Mouse (Mus musculus): ENCODE measurements around the gene Lrba.
A peak's percentile ranks its signal among the peaks of the same experiment; 100 is the strongest.

Lrba gene

DNA sequence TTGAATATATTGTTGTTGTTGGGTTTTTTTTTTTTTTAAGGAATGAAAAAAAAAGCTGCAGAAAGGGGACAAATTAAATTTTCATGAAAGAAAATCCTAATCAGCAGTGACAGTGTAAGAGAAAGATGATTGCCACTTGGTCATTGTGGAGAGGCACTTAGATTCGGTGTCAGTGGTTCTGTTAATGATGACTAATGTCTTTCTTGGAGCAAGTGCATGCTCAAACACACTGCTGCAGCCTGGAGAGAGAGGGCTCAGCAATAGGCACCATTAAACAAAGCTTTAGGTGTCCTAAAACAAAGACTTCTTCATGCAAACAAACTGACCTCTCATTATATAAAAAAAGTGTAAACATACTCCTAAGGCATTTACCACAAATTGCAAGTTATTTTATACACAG, 334.5 kb downstream of the Lrba start:
- DNase-seq (ENCODE audit: low read depth, low spot score) = no peak

- no peak for DNase-seq (ENCODE audit: low read depth, low spot score)
Observed at GRCm38 (mm10) chr3:86559635-86560034, 335.2 kb downstream of the Lrba start.

GRCm38 (mm10) chr3:86560281-86561022, 336.0 kb downstream of the Lrba start:
- peak; percentile 21 for DNase-seq (ENCODE audit: low read depth, low spot score)

DNA sequence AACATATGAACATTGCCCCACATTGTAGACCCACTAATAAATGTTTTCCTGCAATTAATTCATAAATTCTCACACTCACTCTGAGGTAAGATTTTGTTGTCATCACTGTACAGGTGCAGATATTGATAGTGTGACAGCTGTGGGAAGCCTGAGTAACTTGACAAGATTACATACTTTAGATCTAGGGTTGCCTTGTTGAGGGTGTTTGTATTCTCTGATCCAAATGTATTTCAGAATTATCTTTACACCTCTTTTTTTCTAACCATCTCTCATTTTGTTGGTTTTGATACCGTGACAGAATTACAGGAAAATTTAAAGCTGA, 336.5 kb downstream of the Lrba start:
- no peak for DNase-seq (ENCODE audit: low read depth, low spot score)

- no peak for DNase-seq (ENCODE audit: low read depth, low spot score)
Observed at GRCm38 (mm10) chr3:86561396-86561795, 336.9 kb downstream of the Lrba start.

DNA sequence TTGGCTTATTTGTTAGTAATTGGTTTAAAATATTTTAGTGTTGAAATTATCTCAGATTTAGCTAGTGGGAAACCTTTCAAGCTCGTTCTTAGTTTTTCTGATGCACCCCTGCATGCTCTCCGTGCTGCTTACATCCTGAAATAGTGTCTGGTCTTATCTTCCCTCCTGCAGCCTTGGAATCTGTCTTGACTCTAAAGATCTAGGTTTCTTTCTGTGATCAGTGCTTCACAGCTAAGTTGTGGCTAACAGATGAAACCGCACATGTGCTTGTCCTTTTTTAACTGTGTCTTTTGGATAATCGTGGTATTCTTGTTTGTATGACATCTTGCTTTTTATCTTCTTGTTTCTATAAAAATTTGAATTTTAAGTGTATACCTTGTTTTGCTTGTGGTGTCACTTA, 342.8 kb downstream of the Lrba start:
- no peak for DNase-seq (ENCODE audit: low read depth, low spot score)

DNA sequence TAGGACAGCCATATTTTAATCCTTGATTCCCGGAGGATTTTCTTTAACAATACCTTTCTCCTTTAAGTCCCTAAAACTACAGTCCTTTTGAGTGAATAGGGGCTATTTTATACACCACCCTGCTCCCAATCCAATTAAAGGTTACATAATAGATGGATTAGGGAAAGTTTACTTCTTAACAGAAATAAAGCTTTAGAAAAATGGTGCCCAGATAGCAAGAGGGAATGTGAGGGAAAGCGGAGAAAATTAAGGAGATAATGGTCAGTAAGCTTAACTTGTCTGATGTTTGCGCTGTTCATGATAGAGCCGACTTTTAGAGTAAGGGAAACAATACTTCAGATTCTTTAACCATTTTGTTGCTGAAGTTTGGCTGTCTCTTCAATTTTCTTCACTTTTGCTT, 347.0 kb downstream of the Lrba start:
- DNase-seq (ENCODE audit: low read depth, low spot score) = no peak

DNA sequence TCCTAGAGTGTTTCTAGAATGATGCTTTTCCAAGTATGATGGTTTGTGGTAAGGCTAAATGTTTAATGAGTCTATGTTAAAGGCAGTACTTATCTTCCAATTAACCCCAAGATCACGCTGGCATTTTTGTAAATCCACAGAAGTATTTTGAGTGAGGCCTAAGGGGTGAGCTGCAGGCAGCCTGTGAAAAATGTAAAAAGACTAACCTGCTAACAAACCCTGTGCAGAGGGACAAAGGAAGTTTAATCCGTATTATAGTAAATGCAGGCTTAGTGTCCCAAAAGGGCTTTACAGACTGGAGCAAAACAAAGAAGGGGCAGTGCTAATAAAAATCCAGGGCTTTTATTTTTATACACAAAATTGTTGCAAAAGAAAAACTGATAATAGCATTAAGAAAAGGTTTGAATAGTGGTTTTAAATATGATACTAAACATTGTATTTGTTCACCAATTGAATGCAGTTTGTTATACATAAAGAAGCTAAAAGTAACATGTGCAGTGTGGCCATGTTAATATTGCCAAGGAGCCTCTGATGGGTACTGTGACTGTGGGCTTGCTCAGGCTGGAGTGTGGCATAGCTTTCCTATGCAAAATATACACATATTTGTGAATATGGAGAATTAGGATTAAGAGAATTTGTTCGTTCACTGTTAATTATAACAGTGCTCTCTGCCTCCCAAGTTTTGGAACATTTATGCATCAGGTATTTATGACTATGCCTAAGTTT, 348.2 kb downstream of the Lrba start:
- DNase-seq (ENCODE audit: low read depth, low spot score) = no peak

DNA sequence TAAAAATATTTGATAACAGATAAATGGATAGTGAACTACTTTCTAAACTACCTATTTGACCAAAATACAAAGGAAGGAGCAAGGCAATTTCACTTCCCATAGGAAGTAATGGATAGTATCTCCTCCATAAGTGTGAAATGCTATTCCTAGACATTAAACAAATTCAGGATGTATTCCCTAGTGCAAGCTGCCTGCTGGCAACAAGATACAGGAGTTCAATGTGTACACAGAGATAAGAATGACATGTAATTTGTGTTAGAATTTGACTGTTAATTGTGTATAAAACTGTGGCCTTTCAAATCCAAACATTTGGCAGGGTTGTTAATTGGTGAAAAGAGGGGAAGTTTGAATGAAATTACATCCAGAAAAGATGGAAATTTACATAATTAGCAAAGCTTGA, 350.8 kb downstream of the Lrba start:
- no peak for DNase-seq (ENCODE audit: low read depth, low spot score)

- no peak for DNase-seq (ENCODE audit: low read depth, low spot score)
Observed at GRCm38 (mm10) chr3:86602284-86602683, 377.8 kb downstream of the Lrba start.

DNA sequence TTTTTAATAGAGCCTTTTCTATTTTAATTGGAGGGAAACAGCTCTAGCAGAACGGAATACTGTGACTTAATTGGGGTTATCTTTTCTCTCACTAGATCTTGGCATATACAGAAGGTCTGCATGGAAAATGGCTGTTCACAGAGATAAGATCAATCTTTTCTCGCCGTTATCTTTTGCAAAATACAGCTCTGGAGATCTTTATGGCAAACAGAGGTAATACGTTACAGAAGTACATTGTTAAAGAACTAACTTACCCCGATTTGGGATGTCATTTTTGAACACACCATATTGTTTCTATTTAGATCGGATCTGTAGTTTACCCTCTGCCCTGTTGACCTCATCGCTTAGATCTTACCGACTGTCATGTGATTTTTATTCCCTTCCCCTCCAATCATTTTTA, 381.3 kb downstream of the Lrba start:
- DNase-seq (ENCODE audit: low read depth, low spot score) = no peak

GRCm38 (mm10) chr3:86627008-86627743, 402.7 kb downstream of the Lrba start:
- DNase-seq (ENCODE audit: low read depth, low spot score) = no peak

DNA sequence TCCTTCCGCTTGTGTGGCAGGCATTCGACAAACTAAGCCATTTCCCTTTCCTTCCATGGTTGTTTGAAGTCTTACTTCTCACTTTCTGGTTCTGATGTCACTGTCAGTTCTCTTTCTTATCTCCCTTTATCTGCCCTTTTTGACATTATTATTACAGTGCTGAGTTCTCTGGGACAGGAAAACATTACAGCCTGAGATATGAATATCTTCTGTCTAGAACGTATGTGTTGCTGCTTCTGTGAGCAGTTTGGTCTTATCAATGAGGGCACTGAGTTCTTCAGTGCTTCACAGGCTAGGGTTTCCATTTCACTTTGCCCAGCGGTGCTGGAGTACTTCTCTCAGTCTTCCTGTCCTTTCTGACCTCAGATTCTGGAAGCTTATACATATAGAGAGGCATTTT, 404.9 kb downstream of the Lrba start:
- no peak for DNase-seq (ENCODE audit: low read depth, low spot score)

DNA sequence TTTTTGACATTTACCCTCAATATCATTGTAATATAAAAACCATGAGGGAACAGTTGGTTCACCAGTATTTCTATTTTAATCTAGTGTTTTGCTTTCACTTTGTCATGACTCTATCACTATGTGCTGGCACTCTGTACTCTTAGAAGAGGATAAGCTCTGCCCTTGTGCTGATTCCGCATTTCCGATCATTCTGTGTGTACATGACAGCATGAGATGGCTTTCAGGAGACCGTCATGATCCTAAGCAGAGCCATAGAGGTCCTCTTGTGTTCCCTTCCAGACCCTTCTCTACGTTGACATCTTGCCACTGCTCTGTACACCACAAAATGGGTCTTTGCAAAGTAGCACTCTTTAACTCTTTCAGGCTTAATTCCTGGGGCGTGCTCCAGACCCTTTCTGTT, 411.0 kb downstream of the Lrba start:
- DNase-seq (ENCODE audit: low read depth, low spot score) = no peak

GRCm38 (mm10) chr3:86635940-86636339, 411.5 kb downstream of the Lrba start:
- peak; percentile 21 for DNase-seq (ENCODE audit: low read depth, low spot score)

DNA sequence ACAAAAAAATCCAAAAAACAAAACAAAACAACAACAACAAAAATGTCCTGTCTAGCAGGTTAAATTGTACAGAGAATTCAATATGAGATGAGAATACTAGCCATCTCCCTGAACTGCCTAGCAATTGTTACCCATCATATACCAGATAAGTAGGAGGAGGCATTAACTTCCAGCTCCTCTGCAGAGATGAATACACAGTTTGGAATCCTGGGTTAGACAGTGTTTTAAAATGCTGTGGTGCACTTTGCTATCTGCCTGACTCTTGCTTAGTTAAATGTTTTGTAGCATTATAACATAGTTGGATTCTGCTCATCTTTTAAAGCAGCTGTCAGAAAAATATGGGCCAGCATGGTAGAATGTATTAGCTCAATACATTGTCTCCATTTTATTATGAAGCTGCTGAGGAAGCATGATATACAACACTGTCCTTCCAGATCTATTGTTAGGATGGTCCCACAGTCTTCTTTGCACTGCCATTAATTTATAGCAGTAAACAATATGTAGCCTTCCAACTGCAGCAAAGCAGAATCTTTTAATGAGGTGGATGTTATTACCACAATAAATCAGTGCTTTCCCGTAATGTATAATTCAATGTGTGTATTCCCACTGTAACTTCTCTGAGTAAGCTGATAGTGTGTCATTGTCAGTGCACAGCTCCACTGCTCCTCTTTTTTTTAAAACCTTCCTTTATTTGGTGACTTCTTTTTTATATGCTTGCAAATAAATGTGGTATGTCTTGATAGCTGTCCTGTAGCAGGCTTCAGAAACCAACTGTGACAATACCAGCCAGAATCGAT, 414.3 kb downstream of the Lrba start:
- no peak for DNase-seq (ENCODE audit: low read depth, low spot score)

DNA sequence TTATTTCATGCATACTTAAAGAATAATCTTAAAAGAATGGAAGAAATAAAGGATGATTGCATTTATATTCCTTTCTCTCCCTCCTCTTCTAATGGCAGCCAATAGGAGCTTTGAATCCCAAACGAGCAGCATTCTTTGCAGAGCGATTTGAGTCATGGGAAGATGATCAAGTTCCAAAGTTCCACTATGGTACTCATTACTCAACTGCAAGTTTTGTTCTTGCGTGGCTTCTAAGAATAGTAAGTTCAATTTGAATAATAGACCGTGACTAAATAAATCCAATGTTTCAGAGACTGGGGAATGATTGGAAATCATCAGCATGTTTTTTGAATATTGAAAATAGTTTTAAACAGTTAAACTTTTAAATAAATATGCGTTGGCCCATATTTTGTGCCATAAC, 416.9 kb downstream of the Lrba start:
- no peak for DNase-seq (ENCODE audit: low read depth, low spot score)

GRCm38 (mm10) chr3:86641796-86642195, 417.3 kb downstream of the Lrba start:
- DNase-seq (ENCODE audit: low read depth, low spot score) = no peak

GRCm38 (mm10) chr3:86646771-86647170, 422.3 kb downstream of the Lrba start:
- DNase-seq (ENCODE audit: low read depth, low spot score) = no peak

GRCm38 (mm10) chr3:86651006-86651405, 426.5 kb downstream of the Lrba start:
- DNase-seq (ENCODE audit: low read depth, low spot score) = no peak

GRCm38 (mm10) chr3:86659326-86659725, 434.8 kb downstream of the Lrba start:
- DNase-seq (ENCODE audit: low read depth, low spot score) = no peak

GRCm38 (mm10) chr3:86664399-86664798, 439.9 kb downstream of the Lrba start:
- DNase-seq (ENCODE audit: low read depth, low spot score) = no peak

All from 3T3-L1 (cell line).